ENCODE assay signal across 19 mouse cellular contexts in genomic region chr13:109808039-109808438, GRCm38 (mm10).
DNase-seq lines count a peak whose midpoint lies in the region; ATAC-seq and TF ChIP-seq lines count a peak whose summit lies in the region.
"Had no signal": no experiment of that assay in that cellular context is flagged by ENCODE, and none has a peak within 500 bp of the region (broad histone marks: within the 10 kb centered on the region; RNA-seq: fewer than 3 reads in every experiment).

No protein-coding gene starts in this region.

- no peak overlapping the region for H3K4me3 ChIP-seq in intestine, embryonic 15.5 days (replicated peaks)
- no peak overlapping the region for H3K4me3 ChIP-seq in intestine, postnatal 0 days (ENCODE audit: low read depth, low read length)
- no peak overlapping the region for H3K4me3 ChIP-seq in lung, embryonic 16.5 days (ENCODE audit: low read length)
- H3K4me3 ChIP-seq in midbrain, embryonic 16.5 days (ENCODE audit: low read depth, low read length), result no peak overlapping the region
- H3K4me3 ChIP-seq: erythroblast, embryonic 14.5 days; gastrocnemius, adult 2 months; hindbrain, embryonic 15.5 days; left cerebral cortex, adult 2 months; midbrain, embryonic 10.5 days had no signal

- TF ChIP-seq CTCF in intestine, postnatal 0 days (IDR thresholded peaks at IDR 0.05; ENCODE audit: low read depth), result no peak

- no peaks in the 10 kb centered on the region for H3K27me3 ChIP-seq in intestine, embryonic 15.5 days (replicated peaks)
- no peaks in the 10 kb centered on the region for H3K27me3 ChIP-seq in intestine, postnatal 0 days (replicated peaks; ENCODE audit: control insufficient read depth, insufficient read depth, low read length)
- H3K27me3 ChIP-seq in lung, embryonic 16.5 days (ENCODE audit: control insufficient read depth, insufficient read depth, low read depth, low read length), result no peaks in the 10 kb centered on the region
- no peaks in the 10 kb centered on the region for H3K27me3 ChIP-seq in midbrain, embryonic 16.5 days (ENCODE audit: control insufficient read depth, insufficient read depth, low read depth, low read length)
- H3K27me3 ChIP-seq: hindbrain, embryonic 15.5 days had no signal

- DNase-seq in lung, adult 18-20 months, result no peak
- DNase-seq in urinary bladder, adult 18-20 months (ENCODE audit: low spot score in 2 of 2), result no peak
- DNase-seq: cerebellum, postnatal 14 days; gastrocnemius, adult 2 months; lung, postnatal 10 days; right cerebral cortex, postnatal 25 days; thymus, postnatal 36 days had no signal

- no peak overlapping the region for H3K4me2 ChIP-seq in intestine, embryonic 15.5 days (replicated peaks)
- no peak overlapping the region for H3K4me2 ChIP-seq in intestine, postnatal 0 days (replicated peaks; ENCODE audit: low read depth)
- H3K4me2 ChIP-seq in lung, embryonic 16.5 days (ENCODE audit: low read depth, low read length), result no peak overlapping the region
- H3K4me2 ChIP-seq in midbrain, embryonic 16.5 days (ENCODE audit: low read length), result no peak overlapping the region
- H3K4me2 ChIP-seq: hindbrain, embryonic 15.5 days had no signal

- H3K9me3 ChIP-seq in intestine, embryonic 15.5 days, result no peaks in the 10 kb centered on the region
- no peaks in the 10 kb centered on the region for H3K9me3 ChIP-seq in intestine, postnatal 0 days (ENCODE audit: control insufficient read depth)
- H3K9me3 ChIP-seq in lung, embryonic 16.5 days (ENCODE audit: control insufficient read depth, low read length), result no peaks in the 10 kb centered on the region
- H3K9me3 ChIP-seq in midbrain, embryonic 16.5 days (replicated peaks; ENCODE audit: control insufficient read depth, low read length, poor library complexity, severe bottlenecking), result no peaks in the 10 kb centered on the region
- H3K9me3 ChIP-seq: hindbrain, embryonic 15.5 days; midbrain, embryonic 10.5 days had no signal

- H3K9ac ChIP-seq in intestine, embryonic 15.5 days, result no peak overlapping the region
- H3K9ac ChIP-seq in intestine, postnatal 0 days (ENCODE audit: low read depth, low read length), result no peak overlapping the region
- H3K9ac ChIP-seq in lung, embryonic 16.5 days (ENCODE audit: low read length), result no peak overlapping the region
- H3K9ac ChIP-seq in midbrain, embryonic 16.5 days (ENCODE audit: low read depth, low read length), result no peak overlapping the region
- H3K9ac ChIP-seq: hindbrain, embryonic 15.5 days had no signal

- 63% methylated on average over 6 of the region's 6 CpGs for WGBS in intestine, embryonic 15.5 days
- WGBS in intestine, postnatal 0 days, result 51% methylated on average over 6 of the region's 6 CpGs
- 45% methylated on average over 6 of the region's 6 CpGs for WGBS in lung, embryonic 16.5 days
- WGBS in midbrain, embryonic 16.5 days, result 81% methylated on average over 6 of the region's 6 CpGs

- no peaks in the 10 kb centered on the region for H3K36me3 ChIP-seq in intestine, embryonic 15.5 days
- H3K36me3 ChIP-seq in intestine, postnatal 0 days (ENCODE audit: control insufficient read depth, insufficient read depth), result no peaks in the 10 kb centered on the region
- H3K36me3 ChIP-seq in lung, embryonic 16.5 days (ENCODE audit: control insufficient read depth, insufficient read depth, low read length), result no peaks in the 10 kb centered on the region
- H3K36me3 ChIP-seq in midbrain, embryonic 16.5 days (ENCODE audit: control insufficient read depth, insufficient read depth, low read length), result no peaks in the 10 kb centered on the region
- H3K36me3 ChIP-seq: hindbrain, embryonic 15.5 days; midbrain, embryonic 10.5 days had no signal

- peak overlapping the region; percentile 40; the same call in 1 of the 2 replicates for H3K27ac ChIP-seq in intestine, embryonic 15.5 days
- H3K27ac ChIP-seq in intestine, postnatal 0 days (ENCODE audit: low read depth, low read length), result no peak overlapping the region
- H3K27ac ChIP-seq in lung, embryonic 16.5 days (ENCODE audit: low read length), result no peak overlapping the region
- no peak overlapping the region for H3K27ac ChIP-seq in midbrain, embryonic 16.5 days (ENCODE audit: low read length)
- H3K27ac ChIP-seq: gastrocnemius, adult 2 months; hindbrain, embryonic 15.5 days; kidney, postnatal 0 days; left cerebral cortex, adult 2 months; midbrain, embryonic 10.5 days had no signal

- ATAC-seq in intestine, embryonic 15.5 days, result peak; percentile 21
- ATAC-seq in intestine, postnatal 0 days, result no peak
- ATAC-seq in lung, embryonic 16.5 days (ENCODE audit: low read depth), result peak; percentile 36; the same call in 1 of the 2 replicates
- peak; percentile 46 for ATAC-seq in granulocyte monocyte progenitor cell, adult 5-6 weeks (replicated peaks; ENCODE audit: poor library complexity, severe bottlenecking)
- ATAC-seq in megakaryocyte-erythroid progenitor cell, adult 5-6 weeks (replicated peaks; ENCODE audit: low FRiP score, low TSS enrichment, poor library complexity, severe bottlenecking), result 0 out of 2 replicates have a peak, but pooled peaks have one; percentile 39
- no peak for ATAC-seq in midbrain, embryonic 16.5 days
- ATAC-seq: forebrain, embryonic 16.5 days had no signal

- peaks cover 10% of the 10 kb centered on the region; the same call in 1 of the 2 replicates for H3K4me1 ChIP-seq in intestine, embryonic 15.5 days (replicated peaks)
- H3K4me1 ChIP-seq in intestine, postnatal 0 days (replicated peaks; ENCODE audit: control insufficient read depth, insufficient read depth, low read length), result peaks cover 9% of the 10 kb centered on the region; the same call in 1 of the 2 replicates
- H3K4me1 ChIP-seq in lung, embryonic 16.5 days (replicated peaks; ENCODE audit: control insufficient read depth, insufficient read depth, low read length), result peaks cover 5% of the 10 kb centered on the region; the same call in 1 of the 2 replicates
- no peaks in the 10 kb centered on the region for H3K4me1 ChIP-seq in midbrain, embryonic 16.5 days (ENCODE audit: control insufficient read depth, insufficient read depth, low read length)
- H3K4me1 ChIP-seq: midbrain, embryonic 10.5 days had no signal

Comparison
In these comparisons a context has a peak if more than half of its experiments do, and no peak if none do; other contexts are left out.
1. ATAC-seq: peak in intestine, embryonic 15.5 days (single experiment), lung, embryonic 16.5 days (single experiment), granulocyte monocyte progenitor cell, adult 5-6 weeks (single experiment) and megakaryocyte-erythroid progenitor cell, adult 5-6 weeks (single experiment); none in intestine, postnatal 0 days (single experiment) and midbrain, embryonic 16.5 days (single experiment).